Mouse (Mus musculus): ENCODE measurements at regions not wholly inside any gene's neighbourhood (a gene's known extent, or its start where the extent isn't known, plus 50 kb on each side); places are given as distances from the start of the nearest gene placed in this dataset.

GRCm38 (mm10) chr5:43339671-43340070 is 106.7 kb downstream of the Cpeb2 start:
- Histone ChIP-seq H3K4me3 (no peak overlapping the region), H3K9ac (replicated peaks) (no peak overlapping the region), H3K27ac (replicated peaks) (no peak overlapping the region), H3K27me3 (no peaks in the 10 kb centered on the region), H3K36me3 (no peaks in the 10 kb centered on the region), H3K9me3 (no peaks in the 10 kb centered on the region), H3K4me1 (peaks cover 2% of the 10 kb centered on the region; the same call in 1 of the 2 replicates), H3K4me2 (replicated peaks) (no peak overlapping the region)
- 80% methylated on average over 7 of the region's 7 CpGs for WGBS
- ATAC-seq (replicated peaks): no peak

DNA sequence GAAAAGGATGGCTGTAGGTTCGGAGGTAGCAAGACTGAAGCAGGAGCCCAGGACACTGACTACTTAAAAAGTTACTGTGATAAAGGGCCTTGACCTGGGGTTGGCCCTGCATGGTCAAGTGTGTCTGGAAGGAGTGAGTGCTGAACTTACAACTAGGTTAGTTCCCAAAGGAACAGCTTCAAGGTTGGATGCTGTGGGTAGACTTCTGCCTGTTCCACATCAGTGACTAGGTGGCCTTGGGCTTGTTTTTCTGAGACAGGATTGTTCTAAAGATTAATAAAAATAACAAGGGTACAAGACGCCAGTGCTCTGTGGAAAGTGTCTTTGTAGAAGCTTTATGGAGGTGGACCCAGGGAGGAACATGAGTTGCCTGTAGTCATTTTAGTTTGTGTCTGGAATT is 108.5 kb downstream of the Cpeb2 start:
- Histone ChIP-seq H3K27ac (replicated peaks) (no peak overlapping the region), H3K9ac (replicated peaks) (no peak overlapping the region), H3K4me2 (replicated peaks) (no peak overlapping the region), H3K4me3 (no peak overlapping the region), H3K36me3 (no peaks in the 10 kb centered on the region), H3K9me3 (no peaks in the 10 kb centered on the region), H3K27me3 (no peaks in the 10 kb centered on the region), H3K4me1 (peaks cover 2% of the 10 kb centered on the region; the same call in 1 of the 2 replicates)
- ATAC-seq (replicated peaks): no peak
- 92% methylated on average over 2 of the region's 2 CpGs for WGBS

DNA sequence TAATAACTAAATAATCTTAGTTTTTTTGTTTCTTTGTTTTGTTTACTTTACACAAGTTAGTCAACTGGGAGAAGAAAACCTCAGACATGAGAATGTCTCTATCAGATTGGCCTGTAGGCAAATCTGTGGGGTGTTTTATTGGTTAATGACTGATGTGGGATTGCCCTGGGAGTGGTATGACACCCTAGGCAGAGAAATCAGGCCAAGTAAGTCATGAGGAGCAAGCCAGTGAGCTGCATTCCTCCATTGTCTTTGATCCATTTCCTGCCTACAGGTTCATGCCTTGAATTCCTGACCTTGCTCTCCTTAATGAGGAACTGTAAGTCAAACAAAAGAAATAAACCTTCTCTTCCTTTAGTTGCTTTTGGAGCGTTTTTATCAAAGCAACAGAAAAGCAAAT is 111.5 kb downstream of the Cpeb2 start:
- H3K9ac ChIP-seq (replicated peaks): no peak overlapping the region
- H3K4me3 ChIP-seq: no peak overlapping the region
- no peaks in the 10 kb centered on the region for H3K36me3 ChIP-seq
- no peaks in the 10 kb centered on the region for H3K27me3 ChIP-seq
- ATAC-seq (replicated peaks): no peak
- 88% methylated on average over 1 of the region's 1 CpGs for WGBS
- H3K9me3 ChIP-seq: no peaks in the 10 kb centered on the region
- no peak overlapping the region for H3K27ac ChIP-seq (replicated peaks)
- no peaks in the 10 kb centered on the region for H3K4me1 ChIP-seq
- no peak overlapping the region for H3K4me2 ChIP-seq (replicated peaks)

DNA sequence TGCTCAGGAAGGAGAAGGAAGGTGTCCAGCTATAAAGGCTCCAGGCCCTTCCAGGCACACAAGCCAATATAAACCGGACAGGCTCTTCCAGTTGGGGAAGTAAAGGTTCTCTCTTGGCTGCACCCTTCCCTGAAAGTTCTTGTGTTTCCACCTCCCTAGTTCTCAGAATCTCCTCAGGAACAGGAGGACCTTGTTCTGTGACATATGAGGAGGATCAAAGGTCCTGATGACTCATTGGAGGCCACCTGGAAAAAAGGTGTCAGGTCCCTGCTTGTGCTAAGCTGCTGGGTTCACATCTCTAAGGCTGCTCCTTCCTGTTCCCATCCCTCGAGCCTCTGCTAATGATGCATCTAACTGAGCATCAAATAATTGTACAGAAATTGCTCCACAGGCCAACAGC is 118.0 kb downstream of the Cpeb2 start:
- H3K27ac ChIP-seq (replicated peaks): no peak overlapping the region
- H3K4me3 ChIP-seq: no peak overlapping the region
- no peaks in the 10 kb centered on the region for H3K27me3 ChIP-seq
- H3K36me3 ChIP-seq: no peaks in the 10 kb centered on the region
- H3K9ac ChIP-seq (replicated peaks): no peak overlapping the region
- WGBS: 84% methylated on average over 2 of the region's 2 CpGs
- no peak overlapping the region for H3K4me2 ChIP-seq (replicated peaks)
- H3K9me3 ChIP-seq: no peaks in the 10 kb centered on the region
- peaks cover 12% of the 10 kb centered on the region for H3K4me1 ChIP-seq
- ATAC-seq (replicated peaks): no peak

GRCm38 (mm10) chr5:43353021-43353990 is 120.3 kb downstream of the Cpeb2 start:
- H3K27me3 ChIP-seq: no peaks in the 10 kb centered on the region
- H3K4me1 ChIP-seq: peaks cover 12% of the 10 kb centered on the region
- H3K4me2 ChIP-seq (replicated peaks): no peak overlapping the region
- H3K4me3 ChIP-seq: no peak overlapping the region
- H3K9me3 ChIP-seq: no peaks in the 10 kb centered on the region
- H3K9ac ChIP-seq (replicated peaks): no peak overlapping the region
- no peak overlapping the region for H3K27ac ChIP-seq (replicated peaks)
- H3K36me3 ChIP-seq: no peaks in the 10 kb centered on the region
- 66% methylated on average over 23 of the region's 23 CpGs for WGBS
- ATAC-seq (replicated peaks): no peak

GRCm38 (mm10) chr5:43354351-43354942 is 121.5 kb downstream of the Cpeb2 start:
- 50% methylated on average over 14 of the region's 14 CpGs for WGBS
- Histone ChIP-seq H3K4me2 (replicated peaks) (peak overlapping the region; percentile 43), H3K4me1 (peaks cover 12% of the 10 kb centered on the region), H3K27me3 (no peaks in the 10 kb centered on the region), H3K36me3 (no peaks in the 10 kb centered on the region), H3K27ac (replicated peaks) (no peak overlapping the region), H3K9ac (replicated peaks) (no peak overlapping the region), H3K9me3 (no peaks in the 10 kb centered on the region), H3K4me3 (peak overlapping the region; percentile 28; the same call in 1 of the 2 replicates)
- 0 out of 2 replicates have a peak, but pooled peaks have one; percentile 0 for ATAC-seq (replicated peaks)

- Histone ChIP-seq H3K36me3 (no peaks in the 10 kb centered on the region), H3K27me3 (no peaks in the 10 kb centered on the region), H3K4me2 (replicated peaks) (peak overlapping the region; percentile 43), H3K4me3 (peak overlapping the region; percentile 28), H3K4me1 (peaks cover 12% of the 10 kb centered on the region), H3K9me3 (no peaks in the 10 kb centered on the region), H3K9ac (replicated peaks) (0 out of 2 replicates have a peak overlapping the region, but pooled peaks have one; percentile 26), H3K27ac (replicated peaks) (peak overlapping the region; percentile 63)
- under 1% methylated on average over 12 of the region's 12 CpGs for WGBS
- ATAC-seq (replicated peaks): peak; percentile 96
Observed at GRCm38 (mm10) chr5:43355026-43355580, 122.1 kb downstream of the Cpeb2 start.

GRCm38 (mm10) chr5:43355832-43356231 is 122.9 kb downstream of the Cpeb2 start:
- Histone ChIP-seq H3K27me3 (no peaks in the 10 kb centered on the region), H3K9ac (replicated peaks) (no peak overlapping the region), H3K27ac (replicated peaks) (no peak overlapping the region), H3K9me3 (no peaks in the 10 kb centered on the region), H3K4me1 (peaks cover 12% of the 10 kb centered on the region), H3K36me3 (no peaks in the 10 kb centered on the region), H3K4me3 (no peak overlapping the region), H3K4me2 (replicated peaks) (peak overlapping the region; percentile 43)
- WGBS: 74% methylated on average over 16 of the region's 16 CpGs
- ATAC-seq (replicated peaks): peak; percentile 27; the same call in 1 of the 2 replicates

GRCm38 (mm10) chr5:43357100-43357680 is 124.2 kb downstream of the Cpeb2 start:
- 91% methylated on average over 5 of the region's 5 CpGs for WGBS
- Histone ChIP-seq H3K36me3 (no peaks in the 10 kb centered on the region), H3K27me3 (no peaks in the 10 kb centered on the region), H3K27ac (replicated peaks) (no peak overlapping the region), H3K4me1 (peaks cover 12% of the 10 kb centered on the region), H3K9me3 (no peaks in the 10 kb centered on the region), H3K4me3 (no peak overlapping the region), H3K9ac (replicated peaks) (no peak overlapping the region), H3K4me2 (replicated peaks) (no peak overlapping the region)
- ATAC-seq (replicated peaks): no peak

- Histone ChIP-seq H3K4me1 (peaks cover 12% of the 10 kb centered on the region), H3K27me3 (no peaks in the 10 kb centered on the region), H3K36me3 (no peaks in the 10 kb centered on the region), H3K4me2 (replicated peaks) (no peak overlapping the region), H3K4me3 (no peak overlapping the region), H3K9me3 (no peaks in the 10 kb centered on the region), H3K9ac (replicated peaks) (no peak overlapping the region), H3K27ac (replicated peaks) (no peak overlapping the region)
- 93% methylated on average over 5 of the region's 5 CpGs for WGBS
- no peak for ATAC-seq (replicated peaks)
Observed at GRCm38 (mm10) chr5:43357901-43358300, 124.9 kb downstream of the Cpeb2 start.

DNA sequence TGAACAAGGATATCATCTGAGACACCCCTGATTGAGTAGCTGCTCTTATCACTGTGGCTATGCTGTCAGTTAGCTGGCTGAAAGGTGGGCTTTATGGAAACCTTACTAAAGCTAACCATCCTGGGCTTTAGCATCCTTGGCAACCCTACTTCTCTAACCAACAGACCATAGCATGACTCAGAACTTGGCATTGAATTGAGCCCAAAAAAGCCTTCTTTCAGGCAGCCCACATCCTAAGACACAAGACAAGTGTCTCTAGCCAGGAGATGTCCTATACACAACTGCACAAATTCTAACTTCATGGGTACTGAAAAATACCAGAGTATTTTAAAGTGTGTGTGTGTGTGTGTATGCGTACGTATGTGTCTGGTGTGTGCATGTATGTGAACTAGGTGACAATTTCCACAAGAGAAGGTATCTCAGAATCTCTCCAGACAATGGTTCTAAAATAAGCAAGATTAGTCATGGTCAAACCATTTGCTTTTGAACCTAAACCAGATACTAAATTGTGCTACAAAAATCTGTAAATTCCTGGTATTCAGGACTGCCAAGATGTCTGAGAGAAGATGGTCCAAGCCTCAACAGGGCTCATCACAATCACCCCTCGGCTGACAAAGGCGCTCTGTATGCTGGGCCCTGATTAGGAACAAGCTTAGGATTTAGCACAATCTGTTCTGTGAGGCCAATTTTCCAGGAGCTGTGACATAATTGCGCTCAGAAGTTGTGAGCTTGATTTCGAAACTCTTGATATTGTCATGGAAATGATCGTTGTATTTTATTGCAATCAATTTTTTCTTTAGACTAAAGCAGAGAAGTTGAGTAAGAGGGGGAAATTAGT is 126.2 kb downstream of the Cpeb2 start:
- H3K27me3 ChIP-seq: no peaks in the 10 kb centered on the region
- no peak overlapping the region for H3K9ac ChIP-seq (replicated peaks)
- no peak overlapping the region for H3K4me2 ChIP-seq (replicated peaks)
- no peak overlapping the region for H3K27ac ChIP-seq (replicated peaks)
- H3K4me1 ChIP-seq: peaks cover 12% of the 10 kb centered on the region
- ATAC-seq (replicated peaks): no peak
- no peaks in the 10 kb centered on the region for H3K36me3 ChIP-seq
- H3K4me3 ChIP-seq: no peak overlapping the region
- H3K9me3 ChIP-seq: no peaks in the 10 kb centered on the region
- WGBS: 52% methylated on average over 7 of the region's 7 CpGs
